Mouse (Mus musculus) heart, embryonic 11.5 days (tissue): ENCODE results near the gene Atp2a1. TPM values are rescaled to one million over a fixed set of nuclear protein-coding genes. Genes with fewer than 3 reads are reported as not detected.

ENCODE experiments used
- ATAC-seq: fragments of 200-750 bp; cut with Nextera tagmentation; replicated peaks from 2 replicates; pipeline ENCODE4 v1.8.0; 2017; ENCODE audit warnings: moderate library complexity; ENCODE audit not compliant: insufficient number of reproducible peaks, low FRiP score, low TSS enrichment
- H3K27ac ChIP-seq: fragments of 300-500 bp; sonication (generic); 2 replicates; pipeline ENCODE4 v1.5.1; 2014; ENCODE audit warnings: mild to moderate bottlenecking, low read depth, low read length
- H3K27me3 ChIP-seq: fragments of 300-500 bp; sonication (generic); 2 replicates; pipeline ENCODE4 v1.6.1; 2014; ENCODE audit warnings: mild to moderate bottlenecking, low read length, mixed read lengths; ENCODE audit not compliant: control insufficient read depth, insufficient read depth
- H3K36me3 ChIP-seq: fragments of 300-500 bp; sonication (generic); 2 replicates; pipeline ENCODE4 v1.6.1; 2014; ENCODE audit warnings: mild to moderate bottlenecking, low read length, moderate library complexity, mixed read lengths; ENCODE audit not compliant: control insufficient read depth, insufficient read depth
- H3K4me1 ChIP-seq: fragments of 300-500 bp; sonication (generic); 2 replicates; pipeline ENCODE4 v1.6.1; 2014; ENCODE audit warnings: low read length; ENCODE audit not compliant: control insufficient read depth, insufficient read depth
- H3K4me2 ChIP-seq: fragments of 300-500 bp; sonication (generic); 2 replicates; pipeline ENCODE4 v1.6.1; 2014; ENCODE audit warnings: mild to moderate bottlenecking, moderate library complexity
- H3K4me3 ChIP-seq: fragments of 300-500 bp; sonication (generic); 2 replicates; pipeline ENCODE4 v1.5.1; 2014; ENCODE audit warnings: low read depth, low read length
- H3K9ac ChIP-seq: fragments of 300-500 bp; sonication (generic); 2 replicates; pipeline ENCODE4 v1.6.1; 2014; ENCODE audit warnings: mild to moderate bottlenecking, low read depth, low read length, moderate library complexity
- H3K9me3 ChIP-seq: fragments of 300-500 bp; sonication (generic); replicated peaks from 2 replicates; pipeline ENCODE4 v1.6.1; 2016; ENCODE audit warnings: low read length; ENCODE audit not compliant: control insufficient read depth
- WGBS: fragments of 180-500 bp; shearing (Covaris S2); extraction: QIAGEN DNeasy Blood & Tissue Kit; methylation state at CpG from one replicate; pipeline ENCODE4 v1.1.7; 2014; ENCODE audit not compliant: insufficient replicate concordance; 5-methylcytosine and 5-hydroxymethylcytosine counted together
- polyA plus RNA-seq: library from polyadenylated mRNA; unstranded; fragments of >200 nt; fragmentation: Nextera tagmentation; extraction: Ambion mirVana; gene quantifications from 2 replicates; pipeline ENCODE4 v1.2.1, GENCODE M21; 2014

Gene Atp2a1
- polyA plus RNA-seq, 1 experiment from 2014 or later: 5.0 TPM

DNA sequence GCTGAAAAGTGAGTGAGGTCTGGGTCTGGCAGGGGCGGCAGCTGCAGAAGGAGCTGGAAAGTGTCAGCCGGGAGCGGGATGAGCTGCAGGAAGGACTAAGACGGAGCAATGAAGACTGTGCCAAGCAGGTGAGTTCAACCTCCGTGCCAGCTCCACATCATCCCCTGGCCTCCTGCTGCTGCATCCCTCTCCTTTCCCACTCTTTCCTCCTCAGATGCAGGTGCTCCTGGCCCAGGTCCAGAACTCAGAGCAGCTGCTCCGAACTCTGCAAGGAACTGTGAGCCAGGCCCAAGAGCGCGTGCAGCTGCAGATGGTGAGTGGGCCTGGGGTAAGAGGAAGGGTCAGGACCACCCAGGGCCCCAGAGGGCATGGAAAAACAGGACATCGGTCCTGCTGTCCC, 22.8 kb downstream of the Atp2a1 start:
- H3K4me3 ChIP-seq: no peak overlapping the region
- no peaks in the 10 kb centered on the region for H3K4me1 ChIP-seq
- H3K36me3 ChIP-seq: peaks cover 8% of the 10 kb centered on the region
- ATAC-seq: no peak
- H3K27me3 ChIP-seq: no peaks in the 10 kb centered on the region
- 81% methylated on average over 9 of the region's 9 CpGs for whole genome bisulfite sequencing
- no peaks in the 10 kb centered on the region for H3K9me3 ChIP-seq
- H3K27ac ChIP-seq: no peak overlapping the region
- no peak overlapping the region for H3K9ac ChIP-seq
- H3K4me2 ChIP-seq: no peak overlapping the region

- 17% methylated on average over 8 of the region's 8 CpGs for WGBS
- no peaks in the 10 kb centered on the region for H3K27me3 ChIP-seq
- H3K9ac ChIP-seq: no peak overlapping the region
- H3K36me3 ChIP-seq: no peaks in the 10 kb centered on the region
- no peak overlapping the region for H3K27ac ChIP-seq
- ATAC-seq: peak; percentile 60; the same call in 1 of the 2 replicates
- no peak overlapping the region for H3K4me2 ChIP-seq
- no peaks in the 10 kb centered on the region for H3K9me3 ChIP-seq
- no peak overlapping the region for H3K4me3 ChIP-seq
- no peaks in the 10 kb centered on the region for H3K4me1 ChIP-seq
Observed at GRCm38 (mm10) chr7:126436851-126437250, 26.1 kb downstream of the Atp2a1 start.

DNA sequence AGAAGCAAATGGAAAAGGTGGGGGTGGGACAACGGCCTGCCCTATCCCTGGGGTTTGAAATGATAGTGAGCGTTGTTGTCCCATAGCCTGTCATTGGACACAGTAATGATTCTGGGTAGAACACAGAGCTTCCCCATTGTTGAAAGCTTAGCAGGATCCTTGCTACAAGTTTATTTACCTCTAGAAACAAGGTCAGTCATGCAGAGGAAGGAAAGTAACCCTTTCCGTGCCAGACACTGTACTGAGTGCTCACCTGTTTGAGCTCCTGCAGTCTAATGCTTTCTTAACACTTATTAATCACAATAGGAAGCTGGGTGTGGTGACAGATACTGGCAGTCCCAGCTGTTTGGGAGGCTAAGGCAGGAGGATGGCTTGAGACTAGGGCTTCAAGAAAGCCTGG, 27.1 kb downstream of the Atp2a1 start:
- H3K4me1 ChIP-seq: no peaks in the 10 kb centered on the region
- WGBS: 79% methylated on average over 3 of the region's 3 CpGs
- H3K27ac ChIP-seq: no peak overlapping the region
- no peaks in the 10 kb centered on the region for H3K9me3 ChIP-seq
- H3K4me3 ChIP-seq: no peak overlapping the region
- no peaks in the 10 kb centered on the region for H3K27me3 ChIP-seq
- no peak overlapping the region for H3K9ac ChIP-seq
- H3K4me2 ChIP-seq: no peak overlapping the region
- no peak for ATAC-seq
- H3K36me3 ChIP-seq: no peaks in the 10 kb centered on the region

DNA sequence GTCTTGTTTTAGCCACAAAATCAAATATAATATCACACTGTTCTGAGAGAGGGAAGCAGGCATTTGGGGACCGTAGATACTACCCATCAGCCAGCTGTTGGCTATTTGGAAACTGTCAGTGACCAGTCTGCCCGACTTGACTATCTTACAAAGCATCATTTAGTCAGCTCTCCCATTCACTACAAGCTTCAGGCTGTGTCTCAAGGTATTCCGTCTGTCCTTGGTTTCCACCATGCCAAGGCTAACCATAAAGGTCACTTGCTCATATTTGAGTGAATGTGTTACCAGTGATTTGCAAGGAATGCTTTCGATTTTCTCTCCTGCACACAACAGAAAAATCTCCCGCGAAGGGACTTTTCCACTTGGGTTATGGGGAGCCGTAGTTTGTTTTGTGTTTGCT, 28.2 kb downstream of the Atp2a1 start:
- no peak for ATAC-seq
- Histone ChIP-seq H3K4me1 (peaks cover under 1% of the 10 kb centered on the region), H3K9ac (no peak overlapping the region), H3K4me3 (no peak overlapping the region), H3K27me3 (no peaks in the 10 kb centered on the region), H3K27ac (no peak overlapping the region), H3K36me3 (no peaks in the 10 kb centered on the region), H3K9me3 (no peaks in the 10 kb centered on the region), H3K4me2 (no peak overlapping the region)
- WGBS: 84% methylated on average over 7 of the region's 7 CpGs

DNA sequence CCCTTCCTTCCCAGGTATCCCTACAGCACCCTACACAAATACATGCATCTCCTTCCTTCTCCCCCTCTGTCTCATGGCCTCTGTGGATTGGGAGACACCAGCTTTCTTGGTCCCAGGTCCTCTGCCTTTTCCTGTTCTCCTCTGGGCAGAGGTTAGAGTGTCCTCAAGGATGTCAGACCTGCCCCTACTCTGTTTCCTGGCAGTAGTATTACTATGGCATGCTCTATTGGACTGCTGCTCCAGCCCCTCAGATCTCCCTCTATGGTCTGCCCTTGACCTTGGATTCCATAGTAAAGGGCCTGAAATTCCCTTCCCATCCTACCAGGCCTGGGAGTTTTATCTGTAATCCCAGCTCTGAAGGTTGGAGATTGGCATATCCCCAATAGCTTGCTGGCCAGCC, 32.7 kb downstream of the Atp2a1 start:
- Histone ChIP-seq H3K4me2 (no peak overlapping the region), H3K36me3 (no peaks in the 10 kb centered on the region), H3K9ac (no peak overlapping the region), H3K27me3 (no peaks in the 10 kb centered on the region), H3K9me3 (no peaks in the 10 kb centered on the region), H3K27ac (no peak overlapping the region), H3K4me3 (no peak overlapping the region), H3K4me1 (peaks cover 12% of the 10 kb centered on the region)
- ATAC-seq: no peak

DNA sequence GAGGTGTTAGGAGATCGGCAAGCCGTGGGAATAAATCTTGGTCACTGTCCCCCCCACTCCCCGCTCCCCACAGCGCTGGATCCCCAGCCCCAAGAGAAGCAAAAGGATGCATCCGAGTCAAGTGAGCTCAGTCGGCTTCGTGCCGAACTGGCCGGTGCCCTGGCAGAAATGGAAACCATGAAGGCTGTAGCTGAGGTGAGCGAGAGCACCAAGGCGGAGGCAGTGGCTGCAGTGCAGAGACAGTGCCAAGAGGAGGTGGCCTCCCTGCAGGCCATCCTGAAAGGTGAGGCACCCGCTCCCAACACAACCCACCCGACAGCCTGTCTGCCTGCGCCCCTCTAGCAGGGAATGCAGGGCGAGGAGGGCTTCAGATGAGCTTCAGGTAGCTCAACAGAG, 33.4 kb downstream of the Atp2a1 start:
- Histone ChIP-seq H3K9ac (peak overlapping the region; percentile 87; the same call in 1 of the 2 replicates), H3K4me3 (peak overlapping the region; percentile 58), H3K27me3 (no peaks in the 10 kb centered on the region), H3K27ac (no peak overlapping the region), H3K36me3 (no peaks in the 10 kb centered on the region), H3K4me1 (peaks cover 12% of the 10 kb centered on the region), H3K4me2 (peak overlapping the region; percentile 78), H3K9me3 (no peaks in the 10 kb centered on the region)
- WGBS: 39% methylated on average over 15 of the region's 15 CpGs
- ATAC-seq: 0 out of 2 replicates have a peak, but pooled peaks have one; percentile 3

DNA sequence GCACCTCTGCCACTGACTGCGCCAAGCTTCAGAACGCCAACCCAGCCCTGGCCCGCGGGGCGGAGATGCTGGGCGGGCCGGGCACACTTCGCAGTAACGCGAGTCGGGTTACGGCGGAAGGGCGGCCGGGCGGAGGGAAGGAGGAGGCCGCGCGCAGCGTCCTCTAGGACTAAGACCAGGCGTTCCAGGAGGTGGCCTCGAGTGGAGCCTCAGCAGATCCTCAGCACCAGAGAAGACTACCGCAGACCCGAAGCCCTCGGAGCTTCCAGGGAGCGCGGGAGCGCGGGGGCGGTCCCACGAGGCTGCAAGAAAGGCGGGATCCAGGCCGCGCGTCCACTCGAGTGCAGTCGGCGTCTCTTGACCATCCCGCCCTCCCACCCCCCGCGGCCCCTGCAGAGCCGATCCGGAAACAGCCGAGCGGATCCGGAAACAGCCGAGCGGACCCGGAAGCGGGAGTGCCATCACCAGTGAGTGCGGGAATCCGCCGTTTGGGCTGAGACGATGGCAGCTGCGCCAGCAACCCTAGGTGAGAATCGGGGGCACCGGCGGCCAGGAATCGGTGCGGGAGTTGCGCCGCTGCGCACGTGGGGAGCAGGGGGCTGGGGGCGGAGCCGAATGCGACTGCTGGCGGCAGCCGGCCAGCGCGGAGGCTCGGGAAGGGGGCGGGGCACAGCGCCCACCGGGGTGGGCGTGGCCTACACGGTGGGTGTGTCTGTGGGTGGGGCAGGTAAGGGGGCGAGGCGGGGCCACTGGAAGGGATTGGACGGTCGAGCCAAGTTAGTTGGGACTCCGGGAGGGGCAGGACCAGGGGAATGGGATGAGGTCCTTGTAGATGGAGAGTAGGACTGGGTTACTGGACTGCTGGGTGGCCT, 34.0 kb downstream of the Atp2a1 start, which contains the start of gene Rabep2:
TSS of gene Rabep2 (plus strand) at position 129 of the 872 bp plus-strand sequence.
- under 1% methylated on average over 79 of the region's 82 CpGs for WGBS

DNA sequence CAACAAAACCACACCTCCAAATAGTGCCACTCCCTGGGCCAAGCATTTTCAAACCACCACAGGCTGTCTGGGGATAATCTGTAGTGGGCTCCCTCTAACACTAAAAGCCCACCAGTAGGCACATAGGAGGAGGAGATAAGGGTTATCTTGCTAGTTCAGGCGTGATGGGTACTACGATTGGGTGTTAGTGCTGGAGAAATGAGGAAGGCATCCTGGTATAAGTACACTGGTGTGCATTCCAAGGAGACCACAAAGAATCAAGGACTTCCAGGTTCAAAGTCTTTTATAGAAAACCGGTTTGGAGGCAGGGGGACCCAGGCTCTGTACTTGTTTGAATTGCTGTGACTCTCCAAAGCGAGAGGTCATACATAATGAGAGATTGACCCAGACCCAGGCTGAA, 34.8 kb downstream of the Atp2a1 start:
- ATAC-seq: no peak
- no peaks in the 10 kb centered on the region for H3K36me3 ChIP-seq
- peak overlapping the region; percentile 78 for H3K4me2 ChIP-seq
- peak overlapping the region; percentile 90 for H3K27ac ChIP-seq
- 11% methylated on average over 4 of the region's 4 CpGs for WGBS
- H3K9me3 ChIP-seq: no peaks in the 10 kb centered on the region
- peak overlapping the region; percentile 87 for H3K9ac ChIP-seq
- no peaks in the 10 kb centered on the region for H3K27me3 ChIP-seq
- peaks cover 12% of the 10 kb centered on the region for H3K4me1 ChIP-seq
- H3K4me3 ChIP-seq: peak overlapping the region; percentile 58

More for the DNA sequence above, 34.0 kb downstream of the Atp2a1 start, which contains the start of gene Rabep2:
- peak; percentile 92 for ATAC-seq
- no peaks in the 10 kb centered on the region for H3K36me3 ChIP-seq
- peak within 1 kb of the TSS; percentile 78 for H3K4me2 ChIP-seq
- no peaks in the 10 kb centered on the region for H3K9me3 ChIP-seq
- peak within 1 kb of the TSS; percentile 90 for H3K27ac ChIP-seq
- H3K9ac ChIP-seq: peak within 1 kb of the TSS; percentile 87
- H3K4me3 ChIP-seq: peak within 1 kb of the TSS; percentile 58
- peaks cover 12% of the 10 kb centered on the region for H3K4me1 ChIP-seq
- no peaks in the 10 kb centered on the region for H3K27me3 ChIP-seq
